Mouse (Mus musculus): ENCODE results near the gene Ripk4. TPM values are rescaled to one million over a fixed set of nuclear protein-coding genes. Genes with fewer than 3 reads are reported as not detected.

The Ripk4 gene
- polyA plus RNA-seq, 1 experiment from 2014 or later = 11.6 TPM

DNA sequence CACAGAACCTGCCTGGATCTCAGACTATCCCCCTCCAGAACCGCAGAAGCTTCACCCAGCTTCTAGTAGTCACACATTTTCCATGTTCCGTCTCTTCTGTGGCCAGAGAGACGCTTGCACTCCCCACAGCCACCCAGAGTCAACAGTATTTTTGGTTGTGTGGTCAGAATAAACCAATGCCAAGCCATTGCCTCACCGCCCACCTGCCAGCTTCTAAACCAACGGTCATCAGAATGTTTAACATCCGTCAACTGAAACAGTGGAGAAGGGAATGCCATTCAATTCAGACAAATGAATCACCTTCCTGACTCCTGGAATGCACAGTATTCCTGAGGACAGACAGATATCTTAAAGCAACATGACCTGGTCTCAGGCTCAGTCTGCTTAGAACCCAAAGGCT, 47.0 kb downstream of the Ripk4 start:
- WGBS = 62% methylated on average over 6 of the region's 6 CpGs
- no peak overlapping the region for H3K4me3 ChIP-seq (ENCODE audit: low read depth, low read length)
- no peak for ATAC-seq (ENCODE audit: insufficient read depth)

GRCm38 (mm10) chr16:97712129-97712528, 51.5 kb downstream of the Ripk4 start:
- H3K4me2 ChIP-seq = no peak overlapping the region
- no peak for TF ChIP-seq CTCF (IDR thresholded peaks at IDR 0.05; ENCODE audit: low read depth)
- no peak overlapping the region for H3K4me3 ChIP-seq (ENCODE audit: low read depth, low read length)
- no peaks in the 10 kb centered on the region for H3K9me3 ChIP-seq (ENCODE audit: low read depth, low read length)
- ATAC-seq (ENCODE audit: insufficient read depth) (no peak), DNase-seq (no peak)
- H3K9ac ChIP-seq = no peak overlapping the region
- no peaks in the 10 kb centered on the region for H3K4me1 ChIP-seq (ENCODE audit: insufficient read depth)
- H3K27me3 ChIP-seq (ENCODE audit: insufficient read depth, low read length) = no peaks in the 10 kb centered on the region
- no peak overlapping the region for H3K27ac ChIP-seq (ENCODE audit: low read depth)
- no peaks in the 10 kb centered on the region for H3K36me3 ChIP-seq (ENCODE audit: insufficient read depth)

More for the DNA sequence above, 47.0 kb downstream of the Ripk4 start:
- no peaks in the 10 kb centered on the region for H3K4me1 ChIP-seq (ENCODE audit: insufficient read depth)
- H3K9me3 ChIP-seq (ENCODE audit: low read depth, low read length) = no peaks in the 10 kb centered on the region
- H3K27me3 ChIP-seq (ENCODE audit: insufficient read depth, low read length) = no peaks in the 10 kb centered on the region
- TF ChIP-seq CTCF (IDR thresholded peaks at IDR 0.05; ENCODE audit: low read depth) = no peak
- H3K27ac ChIP-seq (ENCODE audit: low read depth) = no peak overlapping the region
- H3K4me2 ChIP-seq = no peak overlapping the region
- no peak overlapping the region for H3K9ac ChIP-seq
- H3K36me3 ChIP-seq (ENCODE audit: insufficient read depth) = no peaks in the 10 kb centered on the region
- DNase-seq = no peak

- 61% methylated on average over 1 of the region's 1 CpGs for WGBS
- no peak for ATAC-seq (ENCODE audit: insufficient read depth)
Observed at GRCm38 (mm10) chr16:97701871-97702270, 61.7 kb downstream of the Ripk4 start.

GRCm38 (mm10) chr16:97697769-97698168, 65.8 kb downstream of the Ripk4 start:
- Histone ChIP-seq H3K4me1 (ENCODE audit: insufficient read depth) (no peaks in the 10 kb centered on the region), H3K9me3 (ENCODE audit: low read depth, low read length) (no peaks in the 10 kb centered on the region), H3K4me3 (ENCODE audit: low read depth, low read length) (no peak overlapping the region), H3K4me2 (no peak overlapping the region), H3K27ac (ENCODE audit: low read depth) (no peak overlapping the region), H3K36me3 (ENCODE audit: insufficient read depth) (no peaks in the 10 kb centered on the region), H3K9ac (no peak overlapping the region), H3K27me3 (ENCODE audit: insufficient read depth, low read length) (no peaks in the 10 kb centered on the region)
- WGBS = 23% methylated on average over 1 of the region's 1 CpGs
- TF ChIP-seq CTCF (IDR thresholded peaks at IDR 0.05; ENCODE audit: low read depth) = peak; percentile 45
- DNase-seq (peak; percentile 51), ATAC-seq (ENCODE audit: insufficient read depth) (peak; percentile 11; the same call in 1 of the 2 replicates)

More at GRCm38 (mm10) chr16:97701871-97702270, 61.7 kb downstream of the Ripk4 start:
- no peak for DNase-seq
- Histone ChIP-seq H3K4me3 (ENCODE audit: low read depth, low read length) (no peak overlapping the region), H3K36me3 (ENCODE audit: insufficient read depth) (no peaks in the 10 kb centered on the region), H3K9me3 (ENCODE audit: low read depth, low read length) (no peaks in the 10 kb centered on the region), H3K27ac (ENCODE audit: low read depth) (no peak overlapping the region), H3K9ac (no peak overlapping the region), H3K4me2 (no peak overlapping the region), H3K27me3 (ENCODE audit: insufficient read depth, low read length) (no peaks in the 10 kb centered on the region), H3K4me1 (ENCODE audit: insufficient read depth) (no peaks in the 10 kb centered on the region)
- no peak for TF ChIP-seq CTCF (IDR thresholded peaks at IDR 0.05; ENCODE audit: low read depth)

- H3K4me2 ChIP-seq = no peak overlapping the region
- H3K27me3 ChIP-seq (ENCODE audit: insufficient read depth, low read length) = no peaks in the 10 kb centered on the region
- H3K4me1 ChIP-seq (ENCODE audit: insufficient read depth) = no peaks in the 10 kb centered on the region
- no peak overlapping the region for H3K27ac ChIP-seq (ENCODE audit: low read depth)
- no peak overlapping the region for H3K4me3 ChIP-seq (ENCODE audit: low read depth, low read length)
- H3K9me3 ChIP-seq (ENCODE audit: low read depth, low read length) = no peaks in the 10 kb centered on the region
- no peak overlapping the region for H3K9ac ChIP-seq
- no peak for DNase-seq
- TF ChIP-seq CTCF (IDR thresholded peaks at IDR 0.05; ENCODE audit: low read depth) = no peak
- 75% methylated on average over 4 of the region's 4 CpGs for WGBS
- no peaks in the 10 kb centered on the region for H3K36me3 ChIP-seq (ENCODE audit: insufficient read depth)
- ATAC-seq (ENCODE audit: insufficient read depth) = no peak
Observed at GRCm38 (mm10) chr16:97695709-97696108, 67.9 kb downstream of the Ripk4 start.

Other genes starting within 250 kb of the Ripk4 start
- gene Fam3b, start 249.0 kb downstream of the Ripk4 start, polyA plus RNA-seq (2014; fragmentation: Nextera tagmentation; extraction: Ambion mirVana) = not detected in 2 replicates
- 6.4 and 7.4 TPM in 2 replicates for gene Tmprss2, start 152.6 kb downstream of the Ripk4 start, polyA plus RNA-seq (2014; fragmentation: Nextera tagmentation; extraction: Ambion mirVana)
- 9.2 and 13.3 TPM in 2 replicates for gene Prdm15, start 88.1 kb upstream of the Ripk4 start, polyA plus RNA-seq (2014; fragmentation: Nextera tagmentation; extraction: Ambion mirVana)
- 22.7 and 24.1 TPM in 2 replicates for gene C2cd2, start 198.8 kb upstream of the Ripk4 start, polyA plus RNA-seq (2014; fragmentation: Nextera tagmentation; extraction: Ambion mirVana)
- 13.2 and 14.0 TPM in 2 replicates for gene Zbtb21, start 198.8 kb upstream of the Ripk4 start, polyA plus RNA-seq (2014; fragmentation: Nextera tagmentation; extraction: Ambion mirVana)
- 23.3 and 28.3 TPM in 2 replicates for gene B230307C23Rik, start 233.5 kb upstream of the Ripk4 start, polyA plus RNA-seq (2014; fragmentation: Nextera tagmentation; extraction: Ambion mirVana)

Measured in lung, embryonic 14.5 days (tissue).